Mouse (Mus musculus) brain, embryonic 14.5 days (tissue): ENCODE measurements around the gene Tmem208. TPM values are rescaled to one million over a fixed set of nuclear protein-coding genes. Genes with fewer than 3 reads are reported as not detected.

ENCODE experiments used
- DNase-seq: peaks from one replicate; pipeline ENCODE4 v3.0.0-alpha.2; 2011; ENCODE audit warnings: low read depth
- CTCF ChIP-seq: fragments of 200-500 bp; IDR thresholded peaks from 2 replicates; pipeline ENCODE4 v1.5.1; 2012; ENCODE audit warnings: inconsistent platforms, mild to moderate bottlenecking, moderate library complexity, borderline replicate concordance; ENCODE audit not compliant: insufficient read depth, insufficient read length; ENCODE audit errors: extremely low read depth
- POLR2A ChIP-seq: fragments of 200-500 bp; IDR thresholded peaks from 2 replicates; pipeline ENCODE4 v1.6.1; 2012; ENCODE audit warnings: mild to moderate bottlenecking, inconsistent platforms, borderline replicate concordance; ENCODE audit not compliant: poor library complexity, insufficient read depth, insufficient read length, severe bottlenecking; ENCODE audit errors: extremely low read depth
- polyA plus RNA-seq: library from polyadenylated mRNA; depleted of rRNA; stranded (reverse); fragments of >200 nt; gene quantifications from 2 replicates; pipeline ENCODE4 v1.2.3, GENCODE M21; 2012

Tmem208 gene
- polyA plus RNA-seq, 1 experiment = 93.6 TPM

DNA sequence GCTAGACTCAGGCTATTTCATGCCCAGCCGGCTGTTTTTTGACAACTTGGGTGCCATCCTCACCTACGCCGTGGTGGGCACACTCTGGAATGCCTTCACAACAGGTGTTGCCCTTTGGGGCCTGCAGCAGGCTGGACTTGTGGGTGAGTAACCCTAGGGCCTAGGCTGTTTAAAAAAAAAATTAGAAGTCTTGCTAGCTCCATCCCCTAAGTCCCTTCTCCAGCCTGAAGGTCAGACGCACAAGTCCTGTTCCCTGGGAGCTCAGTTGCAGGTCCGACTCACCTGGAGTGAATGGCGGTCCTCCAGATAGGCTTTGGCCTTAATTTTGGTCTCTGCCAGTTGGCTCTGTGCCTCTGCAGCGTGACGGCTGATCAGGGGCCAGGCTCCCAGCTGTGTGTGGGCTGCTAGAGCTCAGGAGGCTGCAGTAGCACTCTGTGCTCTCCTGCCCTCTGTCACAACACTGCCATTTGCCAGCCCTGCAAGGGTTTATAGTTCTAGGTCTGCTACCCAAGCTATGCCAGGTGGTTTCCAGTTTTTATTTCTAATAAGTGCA is 27.5 kb downstream of the Tmem208 start:
- no peak for DNase-seq
- TF ChIP-seq POLR2A (no peak), CTCF (no peak)

DNA sequence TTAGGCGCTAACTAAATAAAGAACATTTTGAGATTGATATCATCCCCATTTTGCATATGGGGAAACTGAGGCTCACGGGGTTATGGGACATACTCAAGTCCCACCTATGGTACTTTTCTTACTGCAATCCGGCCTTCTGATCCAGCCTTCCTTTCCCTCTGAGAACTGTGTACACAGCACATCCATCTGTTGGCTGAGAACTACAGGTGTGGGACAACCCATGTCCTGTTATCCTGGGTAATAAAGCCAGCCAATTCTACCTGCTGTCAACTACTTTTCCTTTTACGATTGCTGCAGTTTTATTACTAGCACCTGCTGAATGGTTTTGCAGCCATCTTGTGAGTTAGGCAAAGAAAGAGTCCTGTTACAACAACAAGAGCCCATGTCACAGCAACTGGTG is 28.4 kb downstream of the Tmem208 start:
- no peak for DNase-seq
- no peak for TF ChIP-seq POLR2A
- no peak for TF ChIP-seq CTCF

DNA sequence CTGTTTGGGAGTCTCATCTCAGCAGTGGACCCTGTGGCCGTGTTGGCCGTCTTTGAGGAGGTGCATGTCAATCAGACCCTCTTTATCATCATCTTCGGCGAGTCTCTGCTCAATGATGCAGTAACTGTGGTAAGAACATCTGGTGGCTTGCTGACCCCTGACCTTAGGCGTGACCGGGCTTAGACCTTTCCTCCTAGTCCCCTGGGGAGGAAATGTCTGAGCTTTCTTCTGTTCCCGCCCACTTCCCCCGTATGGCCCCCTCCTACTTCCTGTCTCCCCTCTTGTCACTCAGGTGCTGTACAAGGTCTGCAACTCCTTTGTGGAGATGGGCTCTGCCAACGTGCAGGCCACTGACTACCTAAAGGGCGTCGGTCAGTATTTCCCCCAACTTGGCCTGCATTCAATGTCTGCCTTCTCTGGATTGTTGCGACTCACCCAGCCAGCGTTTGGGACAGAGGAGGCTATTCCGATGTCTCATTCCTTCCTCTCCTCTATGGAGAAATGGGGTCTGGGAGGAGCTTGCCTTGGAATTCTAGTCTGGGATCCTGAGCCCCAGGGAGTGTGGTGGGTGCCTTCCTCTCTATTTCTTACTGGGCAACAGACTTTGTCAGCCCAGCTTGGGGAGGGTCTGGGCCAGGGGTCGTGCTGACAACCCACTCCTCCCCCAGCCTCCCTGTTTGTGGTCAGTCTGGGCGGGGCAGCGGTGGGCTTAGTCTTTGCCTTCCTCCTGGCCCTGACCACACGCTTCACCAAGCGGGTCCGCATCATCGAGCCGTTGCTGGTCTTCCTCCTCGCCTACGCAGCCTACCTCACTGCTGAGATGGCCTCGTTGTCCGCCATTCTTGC is 29.2 kb downstream of the Tmem208 start:
- DNase-seq = no peak
- TF ChIP-seq POLR2A (no peak), CTCF (no peak)

DNA sequence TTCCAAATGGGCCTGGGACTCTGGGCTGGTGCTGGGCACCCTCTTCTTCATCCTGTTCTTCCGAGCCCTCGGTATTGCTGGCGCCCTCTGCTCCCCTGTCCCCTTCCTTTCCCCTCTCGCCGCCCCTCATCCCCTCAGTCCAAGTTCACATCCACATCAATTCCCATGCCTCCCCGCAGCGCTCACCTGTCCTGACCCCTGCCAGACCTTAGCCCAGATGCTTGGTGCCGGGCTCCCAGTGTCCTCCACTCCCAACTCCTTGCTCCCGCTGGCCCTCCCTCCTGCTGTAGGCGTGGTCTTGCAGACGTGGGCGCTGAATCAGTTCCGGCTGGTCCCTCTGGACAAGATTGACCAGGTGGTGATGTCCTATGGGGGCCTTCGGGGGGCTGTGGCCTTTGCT is 30.5 kb downstream of the Tmem208 start:
- TF ChIP-seq POLR2A = no peak
- TF ChIP-seq CTCF = no peak
- DNase-seq = no peak

DNA sequence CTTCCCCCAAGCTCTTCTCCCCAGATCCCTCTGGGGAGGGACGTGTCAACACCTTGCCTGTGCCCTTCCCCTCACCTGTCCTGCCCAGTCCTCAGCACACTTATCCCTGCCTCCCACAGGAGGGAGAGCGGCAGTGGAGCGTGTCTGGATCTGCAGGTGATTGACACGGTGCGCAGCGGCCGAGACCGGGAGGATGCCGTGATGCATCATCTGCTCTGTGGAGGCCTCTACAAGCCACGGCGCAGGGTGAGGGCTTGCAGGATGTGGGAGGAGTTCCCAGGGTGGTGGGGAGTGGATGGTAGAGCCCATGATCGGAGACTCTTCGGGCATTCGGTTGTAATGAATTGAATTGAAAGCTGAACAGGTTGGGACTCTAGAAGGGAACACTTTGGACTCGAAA is 33.1 kb downstream of the Tmem208 start:
- no peak for DNase-seq
- no peak for TF ChIP-seq CTCF

DNA sequence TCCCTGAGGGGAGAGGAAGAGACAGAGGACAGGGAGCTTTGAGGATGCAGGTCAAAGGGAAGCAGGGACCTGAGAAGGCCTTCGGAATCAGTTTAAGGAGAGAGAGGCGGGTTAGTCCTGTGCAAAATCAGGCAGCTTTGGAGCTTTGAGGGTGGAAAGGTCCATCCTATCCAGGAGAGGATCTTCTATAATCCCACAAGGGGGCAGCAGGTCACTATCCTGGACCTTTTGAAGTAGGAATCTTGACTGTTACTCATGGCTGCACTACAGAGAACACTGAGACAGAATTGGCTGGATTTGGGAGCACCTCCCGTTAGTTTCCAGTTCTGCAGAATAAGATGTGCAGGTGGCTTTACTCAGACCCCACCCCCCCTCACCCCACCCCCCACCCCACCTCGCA is 33.5 kb downstream of the Tmem208 start:
- peak; percentile 67 for DNase-seq
- TF ChIP-seq POLR2A (no peak), CTCF (peak; percentile 42; the same call in 1 of the 2 replicates)

DNA sequence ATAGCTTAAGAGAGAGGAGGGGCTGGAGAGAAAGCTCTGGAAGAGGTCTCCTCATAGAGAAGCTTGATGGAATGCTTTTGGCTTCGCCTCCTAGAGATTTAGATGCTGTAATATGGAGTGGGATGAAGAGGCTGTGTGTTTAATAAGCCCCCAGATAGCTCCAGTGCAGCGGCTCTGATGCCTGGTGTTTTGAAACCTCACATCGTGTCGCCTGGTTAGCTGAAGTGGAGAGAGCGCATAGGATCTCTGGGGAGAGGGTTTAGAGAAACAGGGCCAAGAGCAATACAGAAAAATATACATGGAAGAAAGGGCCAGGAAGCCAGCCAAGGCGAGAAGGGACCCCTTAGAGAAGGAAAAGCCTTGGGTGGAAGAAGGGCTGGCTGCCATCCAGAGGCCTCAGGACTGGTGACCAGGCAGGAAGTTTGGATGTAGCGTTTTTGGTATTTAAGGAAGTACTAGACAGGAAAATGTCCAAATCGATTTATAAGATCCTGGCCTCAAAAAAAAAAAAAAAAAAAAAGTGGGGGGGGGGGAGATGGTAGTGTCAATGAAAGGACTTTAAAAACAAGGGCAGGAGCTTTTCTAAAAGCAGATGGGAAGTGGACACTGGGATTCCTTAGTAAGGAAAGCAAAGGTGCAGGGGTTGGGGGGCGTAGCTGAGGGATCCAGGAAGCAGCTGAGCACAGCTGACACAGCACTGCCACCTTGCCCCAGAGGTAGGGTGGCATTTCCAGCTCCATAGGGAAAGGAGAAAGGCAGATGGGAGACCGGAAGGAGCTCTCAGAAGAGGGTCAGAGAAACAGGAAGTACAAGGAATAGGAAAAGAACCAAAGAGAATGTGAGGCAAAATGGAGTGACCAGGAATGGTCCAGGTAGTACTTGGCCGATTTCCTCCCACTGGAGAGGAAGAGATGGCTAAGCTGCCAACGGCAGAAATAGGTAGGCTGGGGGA is 35.9 kb downstream of the Tmem208 start:
- DNase-seq = peak; percentile 49
- no peak for TF ChIP-seq CTCF
- TF ChIP-seq POLR2A = no peak

DNA sequence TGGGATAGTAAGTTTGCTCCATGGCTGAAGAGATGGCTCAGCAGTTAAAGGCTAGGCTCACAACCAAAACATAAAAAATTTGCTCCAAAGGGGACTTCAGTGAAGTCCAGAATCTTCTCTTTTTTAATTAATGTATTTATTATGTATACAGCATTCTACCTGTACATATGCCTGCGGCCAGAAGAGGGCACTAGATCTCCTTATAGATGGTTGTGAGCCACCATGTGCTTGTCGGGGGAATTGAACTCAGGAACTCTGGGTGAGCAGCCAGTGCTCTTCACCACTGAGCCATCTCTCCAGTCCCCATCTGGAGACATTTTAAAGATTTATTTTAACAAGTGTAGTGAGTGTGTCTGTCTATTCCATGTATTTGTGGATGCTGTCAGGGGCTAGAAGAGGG is 41.0 kb downstream of the Tmem208 start:
- DNase-seq = peak; percentile 15
- no peak for TF ChIP-seq POLR2A
- TF ChIP-seq CTCF = no peak

DNA sequence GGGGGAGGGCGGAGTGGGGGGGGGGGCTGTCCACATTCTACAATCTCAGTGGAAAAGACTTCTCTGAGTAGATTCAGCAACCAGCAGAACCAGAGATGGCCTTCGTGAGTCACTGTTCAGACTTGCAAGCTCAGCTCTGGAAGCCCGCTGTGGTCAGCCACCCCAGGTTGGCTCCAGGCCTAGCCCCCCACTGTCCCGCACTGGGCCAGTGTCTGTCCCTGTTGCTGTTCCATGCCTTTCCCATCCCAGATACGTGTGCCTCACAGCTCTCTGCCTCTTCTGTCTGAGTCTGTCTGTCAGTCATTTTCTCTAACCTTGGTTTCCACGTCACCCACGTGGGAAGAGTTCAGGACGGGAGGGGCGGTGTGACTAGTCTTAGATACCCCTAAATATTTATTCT is 46.3 kb downstream of the Tmem208 start:
- TF ChIP-seq CTCF (no peak), POLR2A (no peak)
- DNase-seq = no peak

DNA sequence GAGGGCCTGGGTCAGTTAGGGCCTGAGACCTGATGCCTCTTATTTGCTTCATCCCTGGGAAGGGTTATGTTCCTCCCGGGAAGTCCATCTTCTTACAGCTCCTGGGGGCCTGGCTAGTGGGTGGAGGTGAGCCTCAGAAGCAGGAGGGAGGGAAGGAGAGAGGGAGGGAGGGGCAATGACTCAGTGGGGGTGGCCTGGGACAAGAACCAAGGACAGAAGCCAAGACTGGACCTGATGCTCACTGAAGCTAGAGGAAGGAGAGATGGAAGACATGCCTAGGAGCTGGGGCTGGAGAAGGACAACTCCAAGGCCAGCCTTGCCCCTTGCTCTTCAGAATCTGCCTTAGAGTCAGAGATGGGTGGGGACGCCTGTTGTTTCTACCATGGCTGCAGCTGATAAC is 46.9 kb downstream of the Tmem208 start, which contains the start of gene Plekhg4:
Plekhg4 (plus strand) TSS at position 243 of the 400 bp plus-strand sequence.
- no peak for TF ChIP-seq POLR2A
- TF ChIP-seq CTCF = no peak
- DNase-seq = no peak

DNA sequence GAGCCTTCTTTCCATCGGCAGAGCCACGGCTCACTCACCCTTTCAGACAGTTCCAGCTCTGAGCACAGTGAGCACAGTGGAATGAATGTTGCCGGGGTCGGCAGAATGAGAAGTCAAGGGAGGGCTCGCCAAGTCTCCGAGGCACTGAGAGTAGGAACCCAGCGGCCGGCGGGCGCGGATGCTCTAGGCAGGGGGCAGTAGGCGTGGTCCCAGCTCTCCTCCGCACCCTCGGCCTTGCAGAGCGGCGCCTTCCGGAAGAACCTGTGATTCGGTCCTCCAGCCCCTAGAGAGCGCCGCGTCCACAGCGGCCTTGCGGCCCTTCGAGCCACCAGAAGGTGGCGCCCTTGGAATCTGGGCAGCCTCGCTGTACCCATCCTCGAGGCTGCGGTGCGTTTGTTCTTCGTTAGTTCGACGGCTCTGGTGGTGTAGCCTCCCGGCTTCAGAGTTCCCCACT is 48.4 kb downstream of the Tmem208 start:
- peak; percentile 5 for DNase-seq
- no peak for TF ChIP-seq POLR2A
- TF ChIP-seq CTCF = peak; percentile 39; the same call in 1 of the 2 replicates
